Mouse (Mus musculus) CH12.LX (cell line): ENCODE results near the gene Olfr1360.

Experiments used
- CTCF ChIP-seq, 2 experiments: IDR thresholded peaks in 1 of 2; conservative IDR thresholded peaks in 1 of 2; 2 replicates each; pipeline ENCODE4 v1.5.1; 2011 to 2012; ENCODE audit warnings: low read depth in 2 of 2, low read length in 2 of 2, improper control_type of control experiment in 1 of 2, inconsistent platforms in 1 of 2, mild to moderate bottlenecking in 1 of 2, moderate library complexity in 1 of 2
- MAX ChIP-seq: IDR thresholded peaks from 2 replicates; pipeline ENCODE4 v1.6.1; 2011; ENCODE audit warnings: low read length, improper control_type of control experiment
- PAX5 ChIP-seq: IDR thresholded peaks from 2 replicates; pipeline ENCODE4 v1.6.1; 2012; ENCODE audit warnings: low read length, inconsistent platforms, mixed read lengths
- POLR2A ChIP-seq: IDR thresholded peaks from 2 replicates; pipeline ENCODE4 v1.6.1; 2011; ENCODE audit warnings: low read depth, mild to moderate bottlenecking, improper control_type of control experiment, low read length
- POLR2AphosphoS2 ChIP-seq: IDR thresholded peaks from 2 replicates; pipeline ENCODE4 v1.6.1; 2011; ENCODE audit warnings: low read depth, low read length, improper control_type of control experiment
- RCOR1 ChIP-seq: conservative IDR thresholded peaks from 2 replicates; pipeline ENCODE4 v1.6.1; 2012; ENCODE audit warnings: low read depth, mild to moderate bottlenecking, inconsistent platforms, low read length, improper control_type of control experiment
- TCF12 ChIP-seq: IDR thresholded peaks from 2 replicates; pipeline ENCODE4 v1.6.1; 2014; ENCODE audit warnings: low read depth, mild to moderate bottlenecking, inconsistent platforms, low read length, improper control_type of control experiment
- USF2 ChIP-seq: conservative IDR thresholded peaks from 2 replicates; pipeline ENCODE4 v1.6.1; 2011; ENCODE audit warnings: low read depth, low read length, improper control_type of control experiment

DNA sequence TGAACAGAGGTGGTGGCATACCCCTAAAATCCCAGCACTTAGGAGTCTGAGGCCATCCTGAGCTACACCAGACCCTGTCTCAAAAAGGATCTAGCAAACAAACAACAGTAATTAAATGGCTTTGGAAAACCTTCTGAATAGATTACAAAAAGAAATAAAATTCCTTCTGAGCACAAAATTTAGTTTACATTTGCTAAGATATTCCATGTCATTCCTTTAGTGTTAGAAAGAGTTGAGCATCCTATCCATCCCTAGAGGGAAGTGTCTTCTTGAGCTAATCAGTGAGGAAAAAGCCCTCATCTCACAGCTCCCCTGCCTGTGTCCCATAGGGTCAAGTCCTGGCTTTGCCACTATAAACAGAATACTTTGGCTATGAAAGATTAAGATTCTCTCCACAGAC, 20.6 kb upstream of the Olfr1360 start, which contains the start of gene Olfr1359:
- TF ChIP-seq CTCF (conservative IDR thresholded peaks at IDR 0.05 in 1 of 2, IDR thresholded peaks at IDR 0.05 in 1 of 2; ENCODE audit: low read depth in 2 of 2, low read length in 2 of 2) (no peak), RCOR1 (no peak), MAX (no peak), POLR2A (no peak), USF2 (no peak), TCF12 (no peak), POLR2AphosphoS2 (no peak), PAX5 (no peak)
